Mouse (Mus musculus) kidney, embryonic 15.5 days (tissue): Measurements from ENCODE around the gene Clp1. TPM values are rescaled to one million over a fixed set of nuclear protein-coding genes. Genes with fewer than 3 reads are reported as not detected.
A peak's percentile ranks its signal among the peaks of the same experiment; 100 is the strongest.

Experiments
- ATAC-seq: fragments of 200-750 bp; cut with Nextera tagmentation; replicated peaks from 2 replicates; pipeline ENCODE4 v1.8.0; 2017; ENCODE audit warnings: moderate TSS enrichment; ENCODE audit not compliant: low FRiP score
- H3K27ac ChIP-seq: fragments of 300-500 bp; sonication (generic); 2 replicates; pipeline ENCODE4 v1.5.1; 2015; ENCODE audit warnings: mild to moderate bottlenecking, inconsistent platforms
- H3K27me3 ChIP-seq: fragments of 300-500 bp; sonication (generic); 2 replicates; pipeline ENCODE4 v1.6.1; 2015; ENCODE audit warnings: inconsistent platforms
- H3K36me3 ChIP-seq: fragments of 300-500 bp; sonication (generic); 2 replicates; pipeline ENCODE4 v1.6.1; 2015; ENCODE audit warnings: inconsistent platforms
- H3K4me1 ChIP-seq: fragments of 300-500 bp; sonication (generic); 2 replicates; pipeline ENCODE4 v1.6.1; 2015; ENCODE audit warnings: inconsistent platforms
- H3K4me2 ChIP-seq: fragments of 300-500 bp; sonication (generic); 2 replicates; pipeline ENCODE4 v1.6.1; 2015; ENCODE audit warnings: moderate library complexity, mild to moderate bottlenecking, inconsistent platforms
- H3K4me3 ChIP-seq: fragments of 300-500 bp; sonication (generic); replicated peaks from 2 replicates; pipeline ENCODE4 v1.5.1; 2015; ENCODE audit warnings: mild to moderate bottlenecking, inconsistent platforms
- H3K9ac ChIP-seq: fragments of 300-500 bp; sonication (generic); 2 replicates; pipeline ENCODE4 v1.6.1; 2015; ENCODE audit warnings: mild to moderate bottlenecking, inconsistent platforms
- H3K9me3 ChIP-seq: fragments of 300-500 bp; sonication (generic); replicated peaks from 2 replicates; pipeline ENCODE4 v1.6.1; 2016; ENCODE audit warnings: inconsistent platforms
- WGBS: fragments of 180-500 bp; shearing (Covaris S2); methylation state at CpG from one replicate; pipeline ENCODE4 v1.1.7; 2015; ENCODE audit warnings: mixed read lengths; 5-methylcytosine and 5-hydroxymethylcytosine counted together
- polyA plus RNA-seq: library from polyadenylated mRNA; unstranded; fragments of >200 nt; fragmentation: Nextera tagmentation; extraction: Ambion mirVana; gene quantifications from 2 replicates; pipeline ENCODE4 v1.2.1, GENCODE M21; 2015

Clp1 gene
- polyA plus RNA-seq, 1 experiment from 2014 or later = 31.6 TPM

DNA sequence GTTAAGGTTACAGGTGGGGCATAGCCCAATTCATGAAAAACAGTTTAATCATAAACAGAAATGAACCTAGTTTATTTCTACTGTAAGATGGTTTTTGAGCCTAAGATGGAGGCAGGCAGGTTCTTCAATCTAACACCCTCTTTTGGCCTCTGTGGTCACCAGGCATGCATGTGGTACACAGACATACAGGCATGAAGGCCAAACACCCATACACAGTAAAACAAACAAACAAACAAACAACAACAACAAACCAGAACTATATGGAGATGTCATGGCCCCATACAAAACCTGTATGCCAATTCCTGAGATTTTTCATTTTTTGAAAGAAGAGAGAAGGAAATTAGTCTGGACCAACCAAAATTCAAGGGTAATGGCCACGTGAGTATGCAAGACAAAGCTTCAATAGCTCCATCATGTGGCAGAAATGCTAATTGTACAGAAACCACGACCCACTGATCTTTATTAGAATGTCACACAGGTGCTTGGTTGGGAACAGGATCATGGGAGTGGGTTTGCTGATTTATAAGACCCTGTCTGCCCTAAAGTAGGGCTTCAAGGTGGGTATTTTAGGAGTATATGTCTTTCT, 31.5 kb upstream of the Clp1 start:
- Histone ChIP-seq H3K4me2 (no peak overlapping the region), H3K9me3 (no peaks in the 10 kb centered on the region), H3K4me1 (no peaks in the 10 kb centered on the region), H3K36me3 (no peaks in the 10 kb centered on the region), H3K27me3 (no peaks in the 10 kb centered on the region), H3K9ac (no peak overlapping the region), H3K4me3 (no peak overlapping the region), H3K27ac (no peak overlapping the region)
- WGBS = 0% methylated on average over 2 of the region's 2 CpGs
- ATAC-seq = peak; percentile 58

DNA sequence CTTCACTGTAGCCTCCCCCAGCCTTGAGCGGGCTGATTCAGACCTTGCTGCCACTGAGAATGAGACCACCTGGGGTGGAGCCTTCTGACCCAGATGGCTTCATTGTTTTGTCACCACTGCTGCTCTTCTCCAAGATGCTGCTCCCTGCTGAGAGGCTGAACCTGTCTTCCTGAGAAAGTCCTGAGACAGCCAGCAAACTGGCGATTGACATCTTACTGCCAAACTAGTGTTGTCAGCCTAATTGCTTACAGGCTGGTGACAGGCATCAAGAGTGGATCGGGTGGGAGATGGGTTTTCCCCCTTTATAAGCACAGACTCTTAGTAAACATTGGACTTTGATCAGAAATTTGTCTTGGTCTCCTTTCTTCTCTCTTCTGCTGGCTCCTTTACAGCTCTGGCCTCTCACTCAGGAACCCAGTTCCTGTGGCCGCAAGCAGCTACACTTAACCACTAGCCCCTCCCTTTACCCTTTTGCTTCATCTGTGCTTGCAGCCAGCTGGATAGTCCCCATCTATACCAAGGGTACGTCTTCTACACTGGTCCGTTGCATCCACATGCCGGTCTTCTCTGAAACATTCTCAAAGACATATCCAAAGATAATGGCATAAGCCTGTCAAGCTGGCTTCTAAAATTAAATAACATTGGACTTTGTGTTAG, 30.0 kb upstream of the Clp1 start:
- H3K27ac ChIP-seq = no peak overlapping the region
- no peaks in the 10 kb centered on the region for H3K4me1 ChIP-seq
- H3K4me2 ChIP-seq = no peak overlapping the region
- no peak overlapping the region for H3K9ac ChIP-seq
- H3K4me3 ChIP-seq = no peak overlapping the region
- no peaks in the 10 kb centered on the region for H3K9me3 ChIP-seq
- ATAC-seq = no peak
- no peaks in the 10 kb centered on the region for H3K36me3 ChIP-seq
- no peaks in the 10 kb centered on the region for H3K27me3 ChIP-seq
- WGBS = 59% methylated on average over 7 of the region's 7 CpGs

DNA sequence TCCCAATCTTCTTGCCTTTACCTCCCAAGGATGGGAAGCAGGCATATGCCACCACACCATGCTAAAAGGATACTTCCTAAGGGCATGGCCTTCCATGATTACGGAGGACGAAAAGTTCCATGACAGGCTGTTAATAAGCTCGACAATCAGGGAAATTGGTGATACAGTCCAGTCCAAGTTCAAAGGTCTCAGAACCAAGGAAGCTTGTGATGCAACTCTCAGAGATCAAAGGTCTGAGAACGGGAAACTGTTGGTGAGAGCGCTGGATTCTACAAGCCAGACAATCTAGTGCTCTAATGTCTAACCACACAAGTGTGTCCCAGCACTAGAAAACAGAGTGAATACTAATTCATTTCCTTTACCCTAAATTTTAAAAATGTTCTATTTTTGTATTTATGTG, 29.1 kb upstream of the Clp1 start:
- 76% methylated on average over 5 of the region's 5 CpGs for WGBS
- ATAC-seq = no peak
- no peaks in the 10 kb centered on the region for H3K36me3 ChIP-seq
- no peak overlapping the region for H3K27ac ChIP-seq
- H3K4me3 ChIP-seq = no peak overlapping the region
- H3K9ac ChIP-seq = no peak overlapping the region
- H3K4me2 ChIP-seq = no peak overlapping the region
- H3K9me3 ChIP-seq = no peaks in the 10 kb centered on the region
- H3K4me1 ChIP-seq = no peaks in the 10 kb centered on the region
- H3K27me3 ChIP-seq = no peaks in the 10 kb centered on the region

DNA sequence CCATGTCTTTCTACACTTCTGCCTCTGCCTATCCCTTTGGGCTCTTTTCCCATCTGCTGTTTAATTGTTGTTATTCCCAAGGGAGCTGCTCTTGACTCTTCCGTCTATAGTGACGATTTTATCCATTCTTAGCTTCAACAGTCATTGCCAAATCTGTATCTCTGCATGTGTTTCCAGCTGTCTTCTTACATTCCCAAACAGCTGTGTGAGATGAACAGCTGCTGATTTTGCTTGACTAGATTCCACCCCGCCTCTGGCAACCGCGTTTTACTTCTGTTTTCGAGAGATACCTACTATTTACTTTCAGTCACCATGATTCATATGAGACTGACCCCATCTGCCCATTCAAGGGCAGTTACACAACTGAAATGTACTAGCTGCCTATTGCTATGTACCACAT, 23.0 kb upstream of the Clp1 start:
- Histone ChIP-seq H3K36me3 (no peaks in the 10 kb centered on the region), H3K4me2 (no peak overlapping the region), H3K27me3 (no peaks in the 10 kb centered on the region), H3K4me1 (no peaks in the 10 kb centered on the region), H3K4me3 (no peak overlapping the region), H3K9ac (no peak overlapping the region), H3K27ac (no peak overlapping the region), H3K9me3 (no peaks in the 10 kb centered on the region)
- no peak for ATAC-seq
- 67% methylated on average over 6 of the region's 6 CpGs for WGBS

DNA sequence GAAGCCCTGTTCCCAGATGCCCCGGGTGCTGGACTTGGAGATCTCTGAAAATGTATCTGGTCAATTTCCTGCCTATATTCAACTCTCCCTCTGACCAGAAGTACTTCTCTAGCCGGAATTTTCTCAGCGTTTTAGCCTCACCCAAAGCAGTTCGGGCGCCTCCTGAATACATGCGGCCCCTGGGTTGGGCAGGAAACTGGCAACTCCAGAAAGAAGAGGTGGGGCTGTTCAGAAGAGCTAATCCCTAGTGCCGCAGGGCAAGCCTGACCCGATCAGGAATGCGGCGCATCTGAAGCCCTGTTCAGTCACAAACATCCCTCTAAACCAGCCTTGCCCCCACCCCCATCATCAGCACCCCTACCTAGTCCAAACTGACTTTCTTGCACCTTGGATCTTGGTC, 17.0 kb upstream of the Clp1 start:
- peak; percentile 37 for ATAC-seq
- peak overlapping the region; percentile 48 for H3K9ac ChIP-seq
- H3K4me2 ChIP-seq = peak overlapping the region; percentile 75
- no peaks in the 10 kb centered on the region for H3K9me3 ChIP-seq
- peak overlapping the region; percentile 100 for H3K27ac ChIP-seq
- peaks cover 17% of the 10 kb centered on the region for H3K36me3 ChIP-seq
- WGBS = 2% methylated on average over 10 of the region's 10 CpGs
- peak overlapping the region; percentile 96 for H3K4me3 ChIP-seq
- peaks cover 41% of the 10 kb centered on the region for H3K4me1 ChIP-seq
- H3K27me3 ChIP-seq = no peaks in the 10 kb centered on the region

DNA sequence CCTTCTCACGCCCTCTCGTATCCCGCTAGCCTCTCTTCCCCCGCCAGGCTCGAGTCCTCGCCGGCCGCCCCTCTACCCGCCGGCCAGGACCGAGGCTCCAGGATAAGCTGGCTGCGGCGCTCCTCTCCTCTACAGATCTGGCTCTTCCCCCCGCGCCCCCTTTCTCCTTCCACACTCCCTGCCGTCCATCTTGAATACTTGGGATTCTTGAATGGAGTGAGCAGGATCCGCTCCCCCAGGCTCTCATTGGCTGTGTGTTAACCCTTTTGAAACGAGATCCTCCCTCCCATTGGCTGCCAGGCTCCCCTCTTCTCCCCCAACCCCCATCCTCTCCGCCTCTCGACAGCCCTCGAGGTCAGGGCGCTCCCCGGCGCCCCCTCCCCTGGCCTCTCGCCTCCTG, 16.4 kb upstream of the Clp1 start, which contains the start of gene Gm19426:
Gene Gm19426, minus strand, starts transcription at position 95 of the 400 bp plus-strand sequence.
- Histone ChIP-seq H3K27ac (peak within 1 kb of the TSS; percentile 100), H3K36me3 (peaks cover 17% of the 10 kb centered on the region), H3K9me3 (no peaks in the 10 kb centered on the region), H3K27me3 (no peaks in the 10 kb centered on the region), H3K4me2 (peak within 1 kb of the TSS; percentile 75), H3K4me1 (peaks cover 47% of the 10 kb centered on the region), H3K4me3 (peak within 1 kb of the TSS; percentile 96), H3K9ac (peak within 1 kb of the TSS; percentile 99)
- WGBS = under 1% methylated on average over 25 of the region's 25 CpGs
- peak; percentile 89 for ATAC-seq

DNA sequence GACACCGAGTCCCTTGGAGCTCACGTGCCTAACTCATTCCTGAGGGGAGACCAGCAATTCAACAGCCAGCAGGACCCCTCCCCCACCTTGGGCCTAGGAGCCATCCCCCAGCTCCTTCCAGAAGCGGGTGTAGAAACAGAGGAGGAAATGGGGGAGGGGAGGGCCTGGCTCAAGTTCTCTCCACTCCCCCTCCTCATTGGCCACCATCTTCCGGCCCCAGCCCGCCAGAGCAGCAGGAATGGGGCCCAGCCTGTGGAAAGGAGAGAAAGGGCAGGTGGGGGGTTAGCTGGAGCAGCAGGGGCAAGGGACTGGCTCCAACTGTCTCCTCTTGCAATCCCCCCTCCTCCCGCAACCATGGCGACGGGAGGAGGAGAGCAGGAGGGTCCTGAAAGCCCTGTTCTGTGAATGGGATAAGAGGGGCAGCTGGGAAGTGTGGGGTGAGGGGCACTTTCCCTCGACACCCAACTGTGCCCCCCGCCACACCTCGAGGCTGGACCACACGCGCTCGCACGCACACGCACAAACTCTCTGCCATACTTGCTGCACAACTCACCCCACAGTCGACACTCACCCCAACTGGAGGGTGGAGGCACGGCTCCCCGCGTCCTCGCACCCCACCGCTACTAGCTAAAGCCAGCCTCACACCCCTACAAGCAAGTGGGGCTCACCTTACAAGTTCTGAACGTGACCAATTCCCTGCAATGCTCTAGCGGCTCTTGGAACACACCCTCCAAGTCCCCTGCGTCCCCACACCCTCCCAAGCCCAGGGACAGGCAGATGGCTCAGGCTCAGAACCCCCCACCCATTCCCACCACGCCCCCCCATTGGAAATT, 15.5 kb upstream of the Clp1 start:
- ATAC-seq = peak; percentile 86
- under 1% methylated on average over 26 of the region's 26 CpGs for WGBS
- H3K4me1 ChIP-seq = peaks cover 56% of the 10 kb centered on the region

DNA sequence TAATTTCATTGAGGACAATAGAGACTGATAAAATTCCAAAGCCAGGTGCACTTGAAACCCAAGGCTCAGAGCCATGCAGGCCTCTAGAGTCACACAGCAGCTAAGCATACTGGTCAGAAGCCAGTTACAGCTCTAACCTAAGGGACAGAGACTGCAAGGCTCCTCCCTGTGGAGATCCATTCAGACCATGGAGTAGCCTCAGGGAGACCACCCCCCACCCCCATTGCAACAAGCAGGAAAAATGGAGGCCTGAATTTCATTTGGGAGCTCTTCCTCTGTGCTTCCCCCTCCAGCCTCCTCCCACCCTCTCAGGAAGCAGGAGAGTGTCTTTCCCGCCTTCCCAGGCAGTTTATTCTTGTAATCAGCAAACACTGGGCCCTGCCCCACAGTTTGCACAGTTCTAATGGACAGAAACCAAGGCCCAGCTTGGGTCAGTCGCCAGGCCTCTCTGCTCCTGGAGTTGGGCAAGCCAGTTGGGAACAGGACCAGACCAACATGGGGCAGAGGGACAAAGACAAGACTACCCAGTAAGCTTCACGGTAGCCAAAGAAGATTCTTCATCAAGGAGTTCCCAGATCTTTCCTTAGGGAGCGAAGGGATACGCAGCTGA, 14.8 kb upstream of the Clp1 start:
- H3K27me3 ChIP-seq = no peaks in the 10 kb centered on the region
- H3K36me3 ChIP-seq = peaks cover 17% of the 10 kb centered on the region
- peak; percentile 0; the same call in 1 of the 2 replicates for ATAC-seq
- peak overlapping the region; percentile 75 for H3K4me2 ChIP-seq
- H3K27ac ChIP-seq = peak overlapping the region; percentile 100
- WGBS = 3% methylated on average over 5 of the region's 5 CpGs
- no peaks in the 10 kb centered on the region for H3K9me3 ChIP-seq
- peaks cover 63% of the 10 kb centered on the region for H3K4me1 ChIP-seq
- H3K9ac ChIP-seq = peak overlapping the region; percentile 99
- peak overlapping the region; percentile 96 for H3K4me3 ChIP-seq

More for the DNA sequence above, 15.5 kb upstream of the Clp1 start:
- Histone ChIP-seq H3K4me2 (peak overlapping the region; percentile 75), H3K4me3 (peak overlapping the region; percentile 96), H3K27ac (peak overlapping the region; percentile 100), H3K9me3 (no peaks in the 10 kb centered on the region), H3K9ac (peak overlapping the region; percentile 99), H3K27me3 (no peaks in the 10 kb centered on the region), H3K36me3 (peaks cover 17% of the 10 kb centered on the region)

DNA sequence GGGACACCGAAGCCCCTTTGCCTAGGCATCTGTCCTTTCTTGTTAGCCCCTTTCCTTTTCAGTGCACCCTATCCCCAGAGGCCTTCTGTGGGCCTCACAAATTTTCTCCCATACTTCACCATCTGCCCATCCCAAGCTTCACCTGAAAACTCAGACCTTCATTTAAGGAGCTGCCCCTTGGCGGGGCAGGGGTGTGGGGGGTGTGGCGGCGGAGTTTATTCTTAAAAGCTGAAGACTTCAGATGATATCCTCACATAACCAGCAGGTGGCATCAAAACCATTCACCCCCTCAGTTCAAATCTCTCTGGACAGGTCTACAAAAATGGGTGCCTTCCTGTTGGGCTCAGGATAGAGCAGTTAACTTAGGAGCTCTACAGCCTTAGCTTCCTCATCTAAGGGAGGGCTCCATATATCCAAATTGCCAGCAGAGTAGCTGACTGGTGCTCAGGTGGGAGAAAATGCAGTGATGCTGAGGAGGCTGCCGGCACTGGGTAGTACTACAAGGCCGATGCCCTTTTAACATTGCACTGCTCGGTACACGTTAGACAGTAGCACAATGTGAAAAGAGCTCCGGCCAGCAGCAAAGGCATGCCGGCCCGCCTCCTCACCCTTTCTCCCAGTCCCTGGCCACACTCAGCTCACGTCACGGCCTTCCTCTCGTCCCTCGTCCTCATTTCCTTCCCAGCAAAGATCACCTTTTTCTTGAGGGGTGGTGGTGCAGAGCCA, 13.6 kb upstream of the Clp1 start:
- no peaks in the 10 kb centered on the region for H3K9me3 ChIP-seq
- peaks cover 75% of the 10 kb centered on the region for H3K4me1 ChIP-seq
- peaks cover 17% of the 10 kb centered on the region for H3K36me3 ChIP-seq
- H3K4me2 ChIP-seq = peak overlapping the region; percentile 75
- H3K27ac ChIP-seq = peak overlapping the region; percentile 100
- peak overlapping the region; percentile 99; the same call in 1 of the 2 replicates for H3K9ac ChIP-seq
- ATAC-seq = no peak
- no peaks in the 10 kb centered on the region for H3K27me3 ChIP-seq
- peak overlapping the region; percentile 96 for H3K4me3 ChIP-seq
- WGBS = 62% methylated on average over 15 of the region's 15 CpGs

DNA sequence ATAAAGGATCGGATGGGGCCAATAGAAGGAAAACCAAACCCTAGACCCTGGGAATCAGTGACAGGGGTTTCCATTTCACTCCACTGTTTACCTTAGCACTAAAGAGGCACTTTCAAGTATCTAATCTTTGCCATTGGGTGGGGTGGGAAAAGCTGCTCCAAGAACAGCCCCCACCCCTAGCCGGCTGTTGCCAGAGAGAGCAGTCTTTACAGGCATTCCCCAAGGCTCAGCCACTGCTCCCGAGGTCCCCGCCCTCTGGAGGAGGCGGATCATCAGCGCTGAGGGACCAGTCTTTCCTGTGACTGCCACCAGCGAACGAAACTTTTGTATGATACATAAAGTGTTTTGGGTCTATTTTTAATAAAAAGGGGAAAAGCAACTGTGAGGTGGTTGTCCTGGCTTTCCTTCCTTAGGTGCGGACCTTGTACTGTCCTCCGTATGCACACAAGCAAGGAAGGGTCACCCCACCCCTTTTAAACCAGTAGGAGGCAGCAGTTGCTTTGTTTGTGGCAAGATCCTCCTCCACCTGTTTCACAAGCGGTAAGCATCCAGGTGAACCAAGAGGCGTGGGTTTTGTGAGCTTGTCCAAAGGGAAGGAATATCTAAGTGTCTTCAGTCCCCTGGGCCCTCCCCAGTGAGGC, 11.2 kb upstream of the Clp1 start:
- under 1% methylated on average over 12 of the region's 12 CpGs for WGBS
- peak overlapping the region; percentile 19 for H3K4me3 ChIP-seq
- peak overlapping the region; percentile 72 for H3K4me2 ChIP-seq

DNA sequence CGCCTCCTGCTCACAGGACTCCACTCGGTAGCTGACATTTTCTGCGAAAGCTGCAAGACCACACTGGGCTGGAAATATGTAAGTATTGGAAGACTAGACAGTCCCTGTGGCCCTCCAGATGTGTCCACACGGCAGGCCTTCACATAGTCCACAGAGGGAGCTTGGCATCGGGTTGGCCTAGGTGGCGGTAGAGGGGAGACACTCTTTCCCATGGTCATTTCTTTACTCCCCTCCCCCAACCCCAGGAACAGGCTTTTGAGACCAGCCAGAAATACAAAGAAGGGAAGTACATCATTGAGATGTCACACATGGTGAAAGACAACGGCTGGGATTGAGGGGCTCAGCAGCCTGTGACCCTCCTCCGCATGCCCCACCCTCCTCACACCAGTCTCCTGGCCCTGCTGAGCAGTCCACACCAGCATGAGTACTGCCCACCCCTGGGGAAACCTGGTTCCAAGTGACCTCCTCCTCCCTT, 10.3 kb upstream of the Clp1 start:
- peaks cover 17% of the 10 kb centered on the region for H3K36me3 ChIP-seq
- H3K9ac ChIP-seq = no peak overlapping the region; the same call in 1 of the 2 replicates
- peak overlapping the region; percentile 87 for H3K27ac ChIP-seq
- WGBS = 7% methylated on average over 8 of the region's 8 CpGs
- H3K4me2 ChIP-seq = peak overlapping the region; percentile 72
- peaks cover 94% of the 10 kb centered on the region for H3K4me1 ChIP-seq
- H3K4me3 ChIP-seq = peak overlapping the region; percentile 19
- ATAC-seq = peak; percentile 53
- H3K27me3 ChIP-seq = no peaks in the 10 kb centered on the region
- no peaks in the 10 kb centered on the region for H3K9me3 ChIP-seq

More for the DNA sequence above, 11.2 kb upstream of the Clp1 start:
- peaks cover 17% of the 10 kb centered on the region for H3K36me3 ChIP-seq
- no peak overlapping the region for H3K9ac ChIP-seq
- peak; percentile 5; the same call in 1 of the 2 replicates for ATAC-seq
- H3K9me3 ChIP-seq = no peaks in the 10 kb centered on the region
- no peaks in the 10 kb centered on the region for H3K27me3 ChIP-seq
- H3K27ac ChIP-seq = peak overlapping the region; percentile 87
- peaks cover 92% of the 10 kb centered on the region for H3K4me1 ChIP-seq
